In genomic region chr3:89243609-89244008, GRCm38 (mm10) we compare ENCODE assay signal across 8 mouse cellular contexts. TPM values are rescaled to one million over a fixed set of nuclear protein-coding genes. Genes with fewer than 3 reads are reported as not detected.
DNase-seq lines count a peak whose midpoint lies in the region; ATAC-seq and TF ChIP-seq lines count a peak whose summit lies in the region.

No protein-coding gene starts in this region.

- DNase-seq in CD4-positive, CD25-positive, alpha-beta regulatory T cell, adult 2 months (ENCODE audit: low read depth, low spot score) = peak; percentile 83
- DNase-seq in MEL (ENCODE audit: low read depth, low spot score) = peak; percentile 50
- DNase-seq in forebrain, embryonic 14.5 days (ENCODE audit: low spot score) = no peak
- DNase-seq in kidney, adult 8-10 months = peak; percentile 64 to 66
- no peak for DNase-seq in adrenal gland, postnatal 25 days

- TF ChIP-seq RAD21 in MEL (IDR thresholded peaks at IDR 0.05; ENCODE audit: low read depth, low read length) = no peak; the same call in 1 of the 2 replicates

- 14% methylated on average over 14 of the region's 14 CpGs for WGBS in forebrain, embryonic 14.5 days
- 18% methylated on average over 14 of the region's 14 CpGs for WGBS in lung, embryonic 16.5 days

- no peaks in the 10 kb centered on the region for H3K27me3 ChIP-seq in MEL (ENCODE audit: control insufficient read depth in 1 of 2, insufficient read depth in 2 of 2, low read length in 2 of 2)
- H3K27me3 ChIP-seq in forebrain, embryonic 14.5 days (replicated peaks; ENCODE audit: control insufficient read depth, insufficient read depth, low read length) = no peaks in the 10 kb centered on the region
- H3K27me3 ChIP-seq in lung, embryonic 16.5 days (ENCODE audit: control insufficient read depth, insufficient read depth, low read depth, low read length) = no peaks in the 10 kb centered on the region; the same call in 1 of the 2 replicates

- H3K36me3 ChIP-seq in MEL (ENCODE audit: control insufficient read depth in 1 of 2, insufficient read depth in 2 of 2, low read length in 2 of 2) = peaks cover 7 to 11% of the 10 kb centered on the region in 2 experiments; a peak in 3 of 4 replicates
- peaks cover 42% of the 10 kb centered on the region for H3K36me3 ChIP-seq in forebrain, embryonic 14.5 days (ENCODE audit: control insufficient read depth, insufficient read depth, low read length)
- H3K36me3 ChIP-seq in lung, embryonic 16.5 days (ENCODE audit: control insufficient read depth, insufficient read depth, low read length) = no peaks in the 10 kb centered on the region

- no peak overlapping the region for H3K27ac ChIP-seq in MEL (ENCODE audit: control insufficient read depth, low read depth, low read length)
- peak overlapping the region; percentile 36; the same call in 1 of the 2 replicates for H3K27ac ChIP-seq in forebrain, embryonic 14.5 days (ENCODE audit: low read depth, low read length)
- H3K27ac ChIP-seq in lung, embryonic 16.5 days (ENCODE audit: low read length) = peak overlapping the region; percentile 59

- peak overlapping the region; percentile 95 for H3K4me2 ChIP-seq in forebrain, embryonic 14.5 days (ENCODE audit: low read length)
- H3K4me2 ChIP-seq in lung, embryonic 16.5 days (ENCODE audit: low read depth, low read length) = peak overlapping the region; percentile 65

- TF ChIP-seq EP300 in MEL (IDR thresholded peaks at IDR 0.05; ENCODE audit: low read depth in 1 of 2, low read length in 2 of 2) = no peak

- H3K9ac ChIP-seq in MEL (ENCODE audit: control insufficient read depth, low read depth, low read length, poor library complexity, severe bottlenecking) = no peak overlapping the region
- peak overlapping the region; percentile 67 for H3K9ac ChIP-seq in forebrain, embryonic 14.5 days (ENCODE audit: low read length)
- peak overlapping the region; percentile 46 for H3K9ac ChIP-seq in lung, embryonic 16.5 days (ENCODE audit: low read length)

- peak; percentile 27 to 51 (median 39) for TF ChIP-seq CTCF in MEL (IDR thresholded peaks at IDR 0.05 in 2 of 3, conservative IDR thresholded peaks at IDR 0.05 in 1 of 3; ENCODE audit: control insufficient read depth in 1 of 3, insufficient read depth in 1 of 3, low read depth in 2 of 3, low read length in 3 of 3, poor library complexity in 1 of 3, severe bottlenecking in 1 of 3)

- ATAC-seq in forebrain, embryonic 14.5 days = no peak
- peak; percentile 55 for ATAC-seq in lung, embryonic 16.5 days (ENCODE audit: low read depth)
- peak; percentile 68 for ATAC-seq in neutrophil, adult 5-6 weeks (ENCODE audit: extremely low read depth, insufficient number of reproducible peaks, low FRiP score, poor library complexity, severe bottlenecking)
- no peak for ATAC-seq in erythroblast, adult 5-6 weeks (replicated peaks; ENCODE audit: low FRiP score, poor library complexity, severe bottlenecking)

- H3K79me2 ChIP-seq in MEL (ENCODE audit: control insufficient read depth, insufficient read depth, low read length, poor library complexity) = peaks cover 17% of the 10 kb centered on the region

- H3K9me3 ChIP-seq in MEL (replicated peaks; ENCODE audit: insufficient read depth, low read length) = no peaks in the 10 kb centered on the region
- no peaks in the 10 kb centered on the region for H3K9me3 ChIP-seq in forebrain, embryonic 14.5 days (replicated peaks; ENCODE audit: control insufficient read depth, low read length)
- H3K9me3 ChIP-seq in lung, embryonic 16.5 days (ENCODE audit: control insufficient read depth, low read length) = no peaks in the 10 kb centered on the region

- no peak overlapping the region for H3K4me3 ChIP-seq in MEL (ENCODE audit: control insufficient read depth in 1 of 2, insufficient read depth in 1 of 2, low read depth in 2 of 2, low read length in 2 of 2)
- H3K4me3 ChIP-seq in forebrain, embryonic 14.5 days (ENCODE audit: low read depth, low read length) = peak overlapping the region; percentile 70
- peak overlapping the region; percentile 89 for H3K4me3 ChIP-seq in lung, embryonic 16.5 days (ENCODE audit: low read length)

- H3K4me1 ChIP-seq in MEL (ENCODE audit: control insufficient read depth in 1 of 2, insufficient read depth in 2 of 2, low read length in 2 of 2) = peaks cover 11 to 12% of the 10 kb centered on the region in 2 experiments; a peak in 3 of 4 replicates
- peaks cover 12% of the 10 kb centered on the region for H3K4me1 ChIP-seq in forebrain, embryonic 14.5 days (ENCODE audit: control insufficient read depth, insufficient read depth, low read length)
- peaks cover 32% of the 10 kb centered on the region for H3K4me1 ChIP-seq in lung, embryonic 16.5 days (replicated peaks; ENCODE audit: control insufficient read depth, insufficient read depth, low read length)

- TF ChIP-seq POLR2A in MEL (IDR thresholded peaks at IDR 0.05; ENCODE audit: control insufficient read depth in 1 of 2, insufficient read depth in 1 of 2, low read depth in 1 of 2, low read length in 2 of 2, poor library complexity in 1 of 2) = no peak

TF ChIP-seq in MEL, 35 proteins besides CTCF, POLR2A, EP300 and RAD21 (continues in another document):
- no peak for TF ChIP-seq CHD2 (IDR thresholded peaks at IDR 0.05; ENCODE audit: low read length)
- TF ChIP-seq JUND (IDR thresholded peaks at IDR 0.05; ENCODE audit: low read depth, low read length) = no peak
- TF ChIP-seq MEF2A (IDR thresholded peaks at IDR 0.05; ENCODE audit: extremely low read depth, insufficient replicate concordance, low read depth, low read length, poor library complexity, severe bottlenecking) = no peak
- no peak for TF ChIP-seq GATA1 (IDR thresholded peaks at IDR 0.05; ENCODE audit: low read depth, low read length)
- no peak for TF ChIP-seq USF1 (IDR thresholded peaks at IDR 0.05; ENCODE audit: low read depth, low read length)
- TF ChIP-seq POLR2AphosphoS5 (IDR thresholded peaks at IDR 0.05; ENCODE audit: borderline replicate concordance, low read depth, low read length) = no peak
- no peak for TF ChIP-seq E2F4 (IDR thresholded peaks at IDR 0.05; ENCODE audit: borderline replicate concordance, low read depth, low read length)

RNA-seq across cellular contexts. Expression of gene Krtcap2, which starts 2.2 kb away (rescaled TPM):
- total RNA-seq in MEL (2012; rRNA removed) = 171 and 180 TPM in 2 replicates
- 100 to 1,000 TPM in 1 of 2 experiments, not detected in 1; 497 TPM for polyA plus RNA-seq in MEL (2012; ENCODE audit: insufficient read depth in 1 of 2, insufficient read length in 2 of 2, low read depth in 1 of 2, low replicate concordance in 2 of 2, missing spikeins in 1 of 2)
- 197 and 234 TPM in 2 replicates for polyA plus RNA-seq in forebrain, embryonic 14.5 days (2014; fragmentation: Nextera tagmentation; extraction: Ambion mirVana)
- 304 and 314 TPM in 2 replicates for polyA plus RNA-seq in lung, embryonic 16.5 days (2015; fragmentation: Nextera tagmentation; extraction: Ambion mirVana)
- total RNA-seq in neutrophil, adult 5-6 weeks (2017) = 52.2 and 53.9 TPM in 2 replicates
- 47.0 and 49.8 TPM in 2 replicates for total RNA-seq in erythroblast, adult 5-6 weeks (2015; ENCODE audit: low replicate concordance)
- 17.8 and 31.8 TPM in 2 replicates for total RNA-seq in erythroblast, adult 5-6 weeks (2017; ENCODE audit: low replicate concordance)
- 126 and 127 TPM in 2 replicates for total RNA-seq in adrenal gland, postnatal 25 days (2021)

RNA-seq across cellular contexts. Expression of gene Trim46, which starts 2.5 kb away (rescaled TPM):
- 2.4 and 3.3 TPM in 2 replicates for total RNA-seq in MEL (2012; rRNA removed)
- 1 to 10 TPM in 1 of 2 experiments, not detected in 1; 7.7 TPM for polyA plus RNA-seq in MEL (2012; ENCODE audit: insufficient read depth in 1 of 2, insufficient read length in 2 of 2, low read depth in 1 of 2, low replicate concordance in 2 of 2, missing spikeins in 1 of 2)
- polyA plus RNA-seq in forebrain, embryonic 14.5 days (2014; fragmentation: Nextera tagmentation; extraction: Ambion mirVana) = 34.0 and 50.3 TPM in 2 replicates
- 7.2 and 7.7 TPM in 2 replicates for polyA plus RNA-seq in lung, embryonic 16.5 days (2015; fragmentation: Nextera tagmentation; extraction: Ambion mirVana)
- 2.2 and 2.3 TPM in 2 replicates for total RNA-seq in neutrophil, adult 5-6 weeks (2017)
- not detected in 2 replicates for total RNA-seq in erythroblast, adult 5-6 weeks (2015; ENCODE audit: low replicate concordance)
- total RNA-seq in erythroblast, adult 5-6 weeks (2017; ENCODE audit: low replicate concordance) = not detected in 2 replicates
- total RNA-seq in adrenal gland, postnatal 25 days (2021) = 2.6 and 3.2 TPM in 2 replicates

RNA-seq across cellular contexts. Expression of gene Muc1, which starts 14.8 kb away (rescaled TPM):
- 0.04 and 0.13 TPM in 2 replicates for total RNA-seq in MEL (2012; rRNA removed)
- 1 to 10 TPM in 1 of 2 experiments, not detected in 1; 1.1 TPM for polyA plus RNA-seq in MEL (2012; ENCODE audit: insufficient read depth in 1 of 2, insufficient read length in 2 of 2, low read depth in 1 of 2, low replicate concordance in 2 of 2, missing spikeins in 1 of 2)
- polyA plus RNA-seq in forebrain, embryonic 14.5 days (2014; fragmentation: Nextera tagmentation; extraction: Ambion mirVana) = 1.2 and 1.9 TPM in 2 replicates
- polyA plus RNA-seq in lung, embryonic 16.5 days (2015; fragmentation: Nextera tagmentation; extraction: Ambion mirVana) = 151 and 162 TPM in 2 replicates
- 4.5 and 7.1 TPM in 2 replicates for total RNA-seq in neutrophil, adult 5-6 weeks (2017)
- not detected in 2 replicates for total RNA-seq in erythroblast, adult 5-6 weeks (2015; ENCODE audit: low replicate concordance)
- total RNA-seq in erythroblast, adult 5-6 weeks (2017; ENCODE audit: low replicate concordance) = not detected in 2 replicates
- not detected in 2 replicates for total RNA-seq in adrenal gland, postnatal 25 days (2021)

RNA-seq across cellular contexts. Expression of gene Dpm3, which starts 15.5 kb away (rescaled TPM):
- total RNA-seq in MEL (2012; rRNA removed) = 246 and 271 TPM in 2 replicates
- 100 to 1,000 TPM in 1 of 2 experiments, not detected in 1; 237 TPM for polyA plus RNA-seq in MEL (2012; ENCODE audit: insufficient read depth in 1 of 2, insufficient read length in 2 of 2, low read depth in 1 of 2, low replicate concordance in 2 of 2, missing spikeins in 1 of 2)
- polyA plus RNA-seq in forebrain, embryonic 14.5 days (2014; fragmentation: Nextera tagmentation; extraction: Ambion mirVana) = 91.5 and 112 TPM in 2 replicates
- 135 and 138 TPM in 2 replicates for polyA plus RNA-seq in lung, embryonic 16.5 days (2015; fragmentation: Nextera tagmentation; extraction: Ambion mirVana)
- total RNA-seq in neutrophil, adult 5-6 weeks (2017) = 25.7 and 30.4 TPM in 2 replicates
- 16.1 and 42.3 TPM in 2 replicates for total RNA-seq in erythroblast, adult 5-6 weeks (2015; ENCODE audit: low replicate concordance)
- total RNA-seq in erythroblast, adult 5-6 weeks (2017; ENCODE audit: low replicate concordance) = 4.3 TPM in 1 of 2 replicates, not detected in the other
- total RNA-seq in adrenal gland, postnatal 25 days (2021) = 106 and 137 TPM in 2 replicates

RNA-seq across cellular contexts. Expression of gene Mtx1, which starts 16.7 kb away (rescaled TPM):
- total RNA-seq in MEL (2012; rRNA removed) = 312 and 314 TPM in 2 replicates
- 100 to 1,000 TPM in 1 of 2 experiments, not detected in 1; 369 TPM for polyA plus RNA-seq in MEL (2012; ENCODE audit: insufficient read depth in 1 of 2, insufficient read length in 2 of 2, low read depth in 1 of 2, low replicate concordance in 2 of 2, missing spikeins in 1 of 2)
- 156 and 182 TPM in 2 replicates for polyA plus RNA-seq in forebrain, embryonic 14.5 days (2014; fragmentation: Nextera tagmentation; extraction: Ambion mirVana)
- 174 and 188 TPM in 2 replicates for polyA plus RNA-seq in lung, embryonic 16.5 days (2015; fragmentation: Nextera tagmentation; extraction: Ambion mirVana)
- total RNA-seq in neutrophil, adult 5-6 weeks (2017) = 65.6 and 83.4 TPM in 2 replicates
- total RNA-seq in erythroblast, adult 5-6 weeks (2015; ENCODE audit: low replicate concordance) = 4.0 and 13.4 TPM in 2 replicates
- 8.6 and 13.4 TPM in 2 replicates for total RNA-seq in erythroblast, adult 5-6 weeks (2017; ENCODE audit: low replicate concordance)
- total RNA-seq in adrenal gland, postnatal 25 days (2021) = 143 and 154 TPM in 2 replicates

Comparison
In these comparisons a context has a peak if more than half of its experiments do, and no peak if none do; other contexts are left out.
1. DNase-seq: peak in CD4-positive, CD25-positive, alpha-beta regulatory T cell, adult 2 months (single experiment), MEL (single experiment) and kidney, adult 8-10 months (2 of 2); none in forebrain, embryonic 14.5 days (single experiment) and adrenal gland, postnatal 25 days (single experiment).
2. H3K4me3 ChIP-seq: peak in forebrain, embryonic 14.5 days (single experiment) and lung, embryonic 16.5 days (single experiment); none in MEL (0 of 2).
3. ATAC-seq: peak in lung, embryonic 16.5 days (single experiment) and neutrophil, adult 5-6 weeks (single experiment); none in forebrain, embryonic 14.5 days (single experiment) and erythroblast, adult 5-6 weeks (single experiment).